Mouse (Mus musculus): ENCODE data around the gene Fhod1.

- TF ChIP-seq CTCF (IDR thresholded peaks at IDR 0.05; ENCODE audit: low read depth, low read length) = no peak
- no peak for TF ChIP-seq TAL1 (conservative IDR thresholded peaks at IDR 0.05; ENCODE audit: low read depth, low read length)
- TF ChIP-seq POLR2AphosphoS5 (IDR thresholded peaks at IDR 0.05; ENCODE audit: insufficient replicate concordance, low read depth, low read length) = no peak
- TF ChIP-seq GATA2 (IDR thresholded peaks at IDR 0.05; ENCODE audit: borderline replicate concordance, low read depth, low read length) = no peak
- no peak for TF ChIP-seq GATA1 (IDR thresholded peaks at IDR 0.05; ENCODE audit: borderline replicate concordance, low read length)
Observed at GRCm38 (mm10) chr8:105384070-105384469, 36.3 kb upstream of the Fhod1 start.

Data from G1E (cell line).